In the genomic region with DNA sequence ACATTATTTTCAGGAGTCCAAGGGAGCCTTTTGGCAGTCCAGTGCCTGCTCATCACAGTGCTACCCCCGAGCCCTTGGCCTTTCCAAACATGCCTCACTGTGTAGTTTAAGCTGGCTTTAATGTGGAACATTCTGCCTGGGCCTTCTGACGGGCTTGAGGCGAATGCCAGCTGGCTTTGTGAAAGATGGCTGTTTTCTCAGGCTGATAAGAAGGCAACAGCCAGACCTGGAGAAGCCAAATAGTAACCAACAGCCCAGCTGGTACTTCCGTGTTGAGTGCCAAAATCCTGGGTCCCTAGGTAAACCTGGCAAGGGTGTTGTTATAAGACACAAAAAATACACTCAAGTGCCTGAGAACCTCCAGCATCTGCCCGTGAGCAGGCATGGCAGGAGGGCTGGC, we compare ENCODE assay signal across 13 mouse cellular contexts. TPM values are rescaled to one million over a fixed set of nuclear protein-coding genes. Genes with fewer than 3 reads are reported as not detected.
DNase-seq lines count a peak whose midpoint lies in the region; ATAC-seq and TF ChIP-seq lines count a peak whose summit lies in the region.
"Had no signal": no experiment of that assay in that cellular context is flagged by ENCODE, and none has a peak within 500 bp of the region (broad histone marks: within the 10 kb centered on the region; RNA-seq: fewer than 3 reads in every experiment).

No protein-coding gene starts in this region.

- no peak overlapping the region for H3K4me2 ChIP-seq in midbrain, embryonic 13.5 days (replicated peaks)
- no peak overlapping the region for H3K4me2 ChIP-seq in midbrain, embryonic 11.5 days
- no peak overlapping the region for H3K4me2 ChIP-seq in stomach, embryonic 15.5 days
- H3K4me2 ChIP-seq: limb, embryonic 13.5 days had no signal

- no peaks in the 10 kb centered on the region for H3K27me3 ChIP-seq in midbrain, embryonic 13.5 days
- no peaks in the 10 kb centered on the region for H3K27me3 ChIP-seq in midbrain, embryonic 11.5 days (ENCODE audit: control insufficient read depth, insufficient read depth, low read length)
- no peaks in the 10 kb centered on the region for H3K27me3 ChIP-seq in stomach, embryonic 15.5 days (replicated peaks)
- H3K27me3 ChIP-seq: CH12.LX; limb, embryonic 13.5 days had no signal

- no peak for TF ChIP-seq CTCF in gastrocnemius, adult 2 months (IDR thresholded peaks at IDR 0.05)

- no peaks in the 10 kb centered on the region for H3K9me3 ChIP-seq in midbrain, embryonic 13.5 days
- no peaks in the 10 kb centered on the region for H3K9me3 ChIP-seq in midbrain, embryonic 11.5 days (ENCODE audit: control insufficient read depth, low read length)
- no peaks in the 10 kb centered on the region for H3K9me3 ChIP-seq in stomach, embryonic 15.5 days
- H3K9me3 ChIP-seq: limb, embryonic 13.5 days had no signal

- intact Hi-C loops in gastrocnemius, adult 2 months (cut with DNase I), result no loop called here
- intact Hi-C loops in gastrocnemius, postnatal 36 days (cut with DNase I), result no loop called here

- H3K27ac ChIP-seq in gastrocnemius, adult 2 months, result peak overlapping the region; percentile 28
- H3K27ac ChIP-seq in midbrain, embryonic 13.5 days, result no peak overlapping the region
- H3K27ac ChIP-seq in midbrain, embryonic 11.5 days (ENCODE audit: low read depth, low read length), result no peak overlapping the region
- peak overlapping the region; percentile 41 for H3K27ac ChIP-seq in stomach, embryonic 15.5 days
- H3K27ac ChIP-seq: limb, embryonic 13.5 days had no signal

- DNase-seq in gastrocnemius, adult 2 months, result no peak
- no peak for DNase-seq in gastrocnemius, postnatal 36 days
- no peak for DNase-seq in midbrain, embryonic 11.5 days (ENCODE audit: low spot score, missing footprints)
- DNase-seq in cerebellum, postnatal 36 days, result peak; percentile 57 to 65
- no peak for DNase-seq in lung, adult 18-20 months
- DNase-seq: kidney, adult 11 months; layer of hippocampus, adult 9-11 months; right cerebral cortex, postnatal 4 days had no signal

- H3K36me3 ChIP-seq in midbrain, embryonic 13.5 days, result peaks cover 32% of the 10 kb centered on the region
- H3K36me3 ChIP-seq in midbrain, embryonic 11.5 days (ENCODE audit: control insufficient read depth, insufficient read depth, low read length), result 0 out of 2 replicates have a peak, but pooled peaks cover 2% of the 10 kb centered on the region
- H3K36me3 ChIP-seq in stomach, embryonic 15.5 days, result peaks cover 13% of the 10 kb centered on the region

- no peak for ATAC-seq in midbrain, embryonic 13.5 days
- ATAC-seq in midbrain, embryonic 11.5 days (ENCODE audit: low FRiP score), result no peak
- ATAC-seq in stomach, embryonic 15.5 days (ENCODE audit: insufficient read depth, low FRiP score, low read depth), result no peak
- no peak for ATAC-seq in activated CD4-positive, CD25-positive, alpha-beta regulatory T cell, adult 4 months

- 91% methylated on average over 5 of the region's 5 CpGs for WGBS in midbrain, embryonic 13.5 days
- WGBS in midbrain, embryonic 11.5 days, result 86% methylated on average over 5 of the region's 5 CpGs
- WGBS in stomach, embryonic 15.5 days, result 52% methylated on average over 5 of the region's 5 CpGs

- H3K9ac ChIP-seq in midbrain, embryonic 13.5 days (replicated peaks), result peak overlapping the region; percentile 17; the same call in 1 of the 2 replicates
- no peak overlapping the region for H3K9ac ChIP-seq in midbrain, embryonic 11.5 days (ENCODE audit: low read length)
- no peak overlapping the region for H3K9ac ChIP-seq in stomach, embryonic 15.5 days
- H3K9ac ChIP-seq: limb, embryonic 13.5 days had no signal

- H3K4me1 ChIP-seq in midbrain, embryonic 13.5 days (replicated peaks), result peaks cover 42% of the 10 kb centered on the region
- H3K4me1 ChIP-seq in midbrain, embryonic 11.5 days (ENCODE audit: control insufficient read depth, insufficient read depth, low read length), result peaks cover 13% of the 10 kb centered on the region
- peaks cover 21% of the 10 kb centered on the region for H3K4me1 ChIP-seq in stomach, embryonic 15.5 days

- no peak overlapping the region for H3K4me3 ChIP-seq in gastrocnemius, adult 2 months
- H3K4me3 ChIP-seq in midbrain, embryonic 13.5 days (replicated peaks), result no peak overlapping the region
- no peak overlapping the region for H3K4me3 ChIP-seq in midbrain, embryonic 11.5 days (ENCODE audit: low read depth, low read length)
- H3K4me3 ChIP-seq in stomach, embryonic 15.5 days (replicated peaks), result no peak overlapping the region
- H3K4me3 ChIP-seq: limb, embryonic 13.5 days had no signal

RNA-seq across cellular contexts. Expression of a gene that starts 5.3 kb away (rescaled TPM):
- total RNA-seq in gastrocnemius, adult 2 months (2021), result 10 to 100 TPM; 27.0 to 33.5 TPM
- total RNA-seq in gastrocnemius, postnatal 36 days (2021), result 10 to 100 TPM; 23.8 to 25.6 TPM
- polyA plus RNA-seq in midbrain, embryonic 13.5 days (2015; fragmentation: Nextera tagmentation; extraction: Ambion mirVana), result 94.5 and 96.3 TPM in 2 replicates
- 63.2 and 68.4 TPM in 2 replicates for polyA plus RNA-seq in midbrain, embryonic 11.5 days (2014; fragmentation: Nextera tagmentation; extraction: Ambion mirVana)
- 76.1 and 82.3 TPM in 2 replicates for polyA plus RNA-seq in stomach, embryonic 15.5 days (2015; fragmentation: Nextera tagmentation; extraction: Ambion mirVana)
- polyA plus RNA-seq in activated CD4-positive, CD25-positive, alpha-beta regulatory T cell, adult 4 months (2017; shearing (Covaris generic)), result 10 to 100 TPM; 22.7 to 24.0 TPM

RNA-seq across cellular contexts. Expression of a gene that starts 18.3 kb away (rescaled TPM):
- total RNA-seq in gastrocnemius, adult 2 months (2021), result 10 to 100 TPM; 19.9 to 23.1 TPM
- total RNA-seq in gastrocnemius, postnatal 36 days (2021), result 10 to 100 TPM; 19.2 to 24.8 TPM
- polyA plus RNA-seq in midbrain, embryonic 13.5 days (2015; fragmentation: Nextera tagmentation; extraction: Ambion mirVana), result 19.3 and 23.3 TPM in 2 replicates
- 15.4 and 18.8 TPM in 2 replicates for polyA plus RNA-seq in midbrain, embryonic 11.5 days (2014; fragmentation: Nextera tagmentation; extraction: Ambion mirVana)
- 17.3 and 17.4 TPM in 2 replicates for polyA plus RNA-seq in stomach, embryonic 15.5 days (2015; fragmentation: Nextera tagmentation; extraction: Ambion mirVana)
- 10 to 100 TPM; 13.6 to 18.0 TPM for polyA plus RNA-seq in activated CD4-positive, CD25-positive, alpha-beta regulatory T cell, adult 4 months (2017; shearing (Covaris generic))

RNA-seq across cellular contexts. Expression of a gene that starts 34.7 kb away (rescaled TPM):
- total RNA-seq in gastrocnemius, adult 2 months (2021), result 1 to 10 TPM; 2.6 to 3.0 TPM
- total RNA-seq in gastrocnemius, postnatal 36 days (2021), result 1 to 10 TPM; 1.2 to 2.7 TPM
- 37.8 and 39.2 TPM in 2 replicates for polyA plus RNA-seq in midbrain, embryonic 13.5 days (2015; fragmentation: Nextera tagmentation; extraction: Ambion mirVana)
- polyA plus RNA-seq in midbrain, embryonic 11.5 days (2014; fragmentation: Nextera tagmentation; extraction: Ambion mirVana), result 6.7 and 6.9 TPM in 2 replicates
- polyA plus RNA-seq in stomach, embryonic 15.5 days (2015; fragmentation: Nextera tagmentation; extraction: Ambion mirVana), result 27.1 and 32.0 TPM in 2 replicates
- 10 to 100 TPM; 80.1 to 96.5 TPM for polyA plus RNA-seq in activated CD4-positive, CD25-positive, alpha-beta regulatory T cell, adult 4 months (2017; shearing (Covaris generic))

RNA-seq across cellular contexts. Expression of a gene that starts 35.0 kb away (rescaled TPM):
- total RNA-seq in gastrocnemius, adult 2 months (2021), result 1 to 10 TPM; 4.9 to 5.5 TPM
- total RNA-seq in gastrocnemius, postnatal 36 days (2021), result 1 to 10 TPM; 3.4 to 3.6 TPM
- 58.3 and 58.5 TPM in 2 replicates for polyA plus RNA-seq in midbrain, embryonic 13.5 days (2015; fragmentation: Nextera tagmentation; extraction: Ambion mirVana)
- 50.2 and 52.7 TPM in 2 replicates for polyA plus RNA-seq in midbrain, embryonic 11.5 days (2014; fragmentation: Nextera tagmentation; extraction: Ambion mirVana)
- 46.2 and 47.5 TPM in 2 replicates for polyA plus RNA-seq in stomach, embryonic 15.5 days (2015; fragmentation: Nextera tagmentation; extraction: Ambion mirVana)
- polyA plus RNA-seq in activated CD4-positive, CD25-positive, alpha-beta regulatory T cell, adult 4 months (2017; shearing (Covaris generic)), result 100 to 1,000 TPM; 212 to 221 TPM

RNA-seq across cellular contexts. Expression of a gene that starts 58.8 kb away (rescaled TPM):
- 100 to 1,000 TPM; 253 TPM for total RNA-seq in gastrocnemius, adult 2 months (2021)
- 100 to 1,000 TPM; 216 to 227 TPM for total RNA-seq in gastrocnemius, postnatal 36 days (2021)
- 49.6 and 60.1 TPM in 2 replicates for polyA plus RNA-seq in midbrain, embryonic 13.5 days (2015; fragmentation: Nextera tagmentation; extraction: Ambion mirVana)
- 42.0 and 49.4 TPM in 2 replicates for polyA plus RNA-seq in midbrain, embryonic 11.5 days (2014; fragmentation: Nextera tagmentation; extraction: Ambion mirVana)
- 83.9 and 86.3 TPM in 2 replicates for polyA plus RNA-seq in stomach, embryonic 15.5 days (2015; fragmentation: Nextera tagmentation; extraction: Ambion mirVana)
- 10 to 100 TPM; 56.1 to 64.2 TPM for polyA plus RNA-seq in activated CD4-positive, CD25-positive, alpha-beta regulatory T cell, adult 4 months (2017; shearing (Covaris generic))

Comparison
In these comparisons a context has a peak if more than half of its experiments do, and no peak if none do; other contexts are left out.
1. DNase-seq: peak in cerebellum, postnatal 36 days (2 of 2); none in gastrocnemius, adult 2 months (single experiment), gastrocnemius, postnatal 36 days (0 of 2), midbrain, embryonic 11.5 days (single experiment) and lung, adult 18-20 months (0 of 2).
2. H3K27ac ChIP-seq: peak in gastrocnemius, adult 2 months (single experiment) and stomach, embryonic 15.5 days (single experiment); none in midbrain, embryonic 13.5 days (single experiment) and midbrain, embryonic 11.5 days (single experiment).